Mouse (Mus musculus): ENCODE data around the gene Actrt2. TPM values are rescaled to one million over a fixed set of nuclear protein-coding genes. Genes with fewer than 3 reads are reported as not detected.

Actrt2 gene
- total RNA-seq, 2 experiments from 2014 or later = not detected

GRCm38 (mm10) chr4:154622521-154622920 is 45.1 kb downstream of the Actrt2 start:
- intact Hi-C loops (cut with DNase I) = no loop called here
- DNase-seq = no peak

Other genes starting within 250 kb of the Actrt2 start
- gene Prdm16, start 31.0 kb downstream of the Actrt2 start, total RNA-seq (2021) = 1 to 10 TPM; 1.3 to 2.4 TPM
- not detected for gene Ttc34, start 169.6 kb upstream of the Actrt2 start, total RNA-seq (2021)
- gene Mmel1, start 201.7 kb upstream of the Actrt2 start, total RNA-seq (2021) = under 1 TPM in 1 of 2 experiments, not detected in 1; 0.20 TPM
- gene Fam213b, start 231.3 kb upstream of the Actrt2 start, total RNA-seq (2021) = 100 to 1,000 TPM in 1 of 2 experiments, 10 to 100 TPM in 1; 89.1 to 111 TPM